Mouse (Mus musculus) heart, embryonic 10.5 days (tissue): ENCODE measurements around the gene Hspbp1. TPM values are rescaled to one million over a fixed set of nuclear protein-coding genes. Genes with fewer than 3 reads are reported as not detected.

Experiments used
- DNase-seq: peaks from one replicate; pipeline ENCODE4 v3.0.0-alpha.2; 2017; ENCODE audit warnings: low spot score
- H3K27ac ChIP-seq: fragments of 300-500 bp; sonication (generic); 2 replicates; pipeline ENCODE4 v1.5.1; 2016; ENCODE audit warnings: mild to moderate bottlenecking
- H3K27me3 ChIP-seq: fragments of 300-500 bp; sonication (generic); 2 replicates; pipeline ENCODE4 v1.6.1; 2016; ENCODE audit warnings: mild to moderate bottlenecking; ENCODE audit not compliant: poor library complexity, insufficient read depth, severe bottlenecking
- H3K36me3 ChIP-seq: fragments of 300-500 bp; sonication (generic); 2 replicates; pipeline ENCODE4 v1.6.1; 2016; ENCODE audit warnings: mild to moderate bottlenecking, moderate library complexity
- H3K4me1 ChIP-seq: fragments of 300-500 bp; sonication (generic); 2 replicates; pipeline ENCODE4 v1.6.1; 2016; ENCODE audit warnings: mild to moderate bottlenecking
- H3K4me3 ChIP-seq: fragments of 300-500 bp; sonication (generic); 2 replicates; pipeline ENCODE4 v1.5.1; 2016; ENCODE audit warnings: mild to moderate bottlenecking, moderate library complexity
- H3K9me3 ChIP-seq: fragments of 300-500 bp; sonication (generic); 2 replicates; pipeline ENCODE4 v1.6.1; 2016; ENCODE audit warnings: mild to moderate bottlenecking, moderate library complexity
- WGBS: fragments of 180-500 bp; shearing (Covaris S2); methylation state at CpG from one replicate; pipeline ENCODE4 v1.1.7; 2016; 5-methylcytosine and 5-hydroxymethylcytosine counted together
- polyA plus RNA-seq: library from polyadenylated mRNA; unstranded; fragments of >200 nt; fragmentation: Nextera tagmentation; extraction: Ambion mirVana; gene quantifications from 2 replicates; pipeline ENCODE4 v1.2.1, GENCODE M21; 2016

Gene Hspbp1
- polyA plus RNA-seq, 1 experiment from 2014 or later, result 118 TPM

DNA sequence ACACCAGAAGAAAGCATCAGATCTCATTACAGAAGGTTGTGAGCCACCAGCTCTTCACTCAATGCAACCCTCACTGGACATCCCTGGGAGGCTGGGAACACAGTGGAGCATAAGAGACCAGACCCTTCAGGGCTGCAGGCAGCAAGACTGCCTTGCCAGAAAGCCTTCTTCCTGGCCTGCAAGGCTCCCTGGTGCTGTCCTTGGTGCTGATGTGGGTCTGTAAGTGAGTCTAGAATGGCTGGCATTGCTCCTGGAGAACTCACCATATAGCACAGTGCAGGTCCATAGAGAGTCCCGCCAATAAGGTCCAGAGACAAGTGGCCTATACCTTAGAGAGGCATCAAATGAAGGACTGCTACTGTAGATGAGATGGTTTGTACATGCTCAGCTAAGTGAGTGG, 64.9 kb downstream of the Hspbp1 start:
- no peaks in the 10 kb centered on the region for H3K36me3 ChIP-seq
- WGBS, result 35% methylated on average over 1 of the region's 1 CpGs
- H3K9me3 ChIP-seq, result no peaks in the 10 kb centered on the region
- DNase-seq, result no peak
- H3K4me1 ChIP-seq, result no peaks in the 10 kb centered on the region
- no peaks in the 10 kb centered on the region for H3K27me3 ChIP-seq
- no peak overlapping the region for H3K27ac ChIP-seq
- H3K4me3 ChIP-seq, result no peak overlapping the region

DNA sequence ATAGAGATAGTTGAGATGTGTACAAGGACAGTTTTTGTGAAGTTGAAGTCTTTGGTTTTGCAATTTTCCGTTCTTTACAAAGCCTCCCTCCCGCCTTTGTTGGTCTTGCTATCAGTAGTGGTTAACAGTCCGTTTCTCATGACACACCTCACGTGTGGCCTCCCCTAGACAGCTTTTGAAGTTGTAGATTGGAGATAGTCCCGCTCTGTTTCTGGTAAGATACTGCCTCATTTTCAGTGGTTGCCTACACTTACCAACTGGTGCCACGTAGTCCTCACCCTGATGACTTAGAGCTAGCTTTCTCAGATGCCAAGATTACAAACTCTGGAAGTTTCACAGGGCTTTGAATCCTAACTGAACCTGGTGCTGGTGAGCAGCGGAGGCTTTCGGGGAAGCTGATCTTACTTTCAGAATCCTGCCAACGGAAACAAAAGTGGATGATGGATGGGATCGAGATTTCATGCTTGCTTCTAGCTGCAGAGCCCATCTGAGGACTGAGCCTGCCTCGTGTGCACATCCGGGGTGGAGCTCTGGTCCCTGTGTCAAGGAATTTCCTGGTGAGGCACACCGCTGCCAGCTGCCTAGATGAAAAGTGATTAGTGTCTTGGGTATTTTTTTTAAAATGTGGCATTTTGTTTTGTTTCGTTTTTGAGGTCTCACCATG, 71.0 kb downstream of the Hspbp1 start:
- Histone ChIP-seq H3K27ac (no peak overlapping the region), H3K9me3 (no peaks in the 10 kb centered on the region), H3K4me1 (no peaks in the 10 kb centered on the region), H3K36me3 (no peaks in the 10 kb centered on the region), H3K27me3 (no peaks in the 10 kb centered on the region), H3K4me3 (no peak overlapping the region)
- DNase-seq, result no peak
- WGBS, result 66% methylated on average over 14 of the region's 14 CpGs

DNA sequence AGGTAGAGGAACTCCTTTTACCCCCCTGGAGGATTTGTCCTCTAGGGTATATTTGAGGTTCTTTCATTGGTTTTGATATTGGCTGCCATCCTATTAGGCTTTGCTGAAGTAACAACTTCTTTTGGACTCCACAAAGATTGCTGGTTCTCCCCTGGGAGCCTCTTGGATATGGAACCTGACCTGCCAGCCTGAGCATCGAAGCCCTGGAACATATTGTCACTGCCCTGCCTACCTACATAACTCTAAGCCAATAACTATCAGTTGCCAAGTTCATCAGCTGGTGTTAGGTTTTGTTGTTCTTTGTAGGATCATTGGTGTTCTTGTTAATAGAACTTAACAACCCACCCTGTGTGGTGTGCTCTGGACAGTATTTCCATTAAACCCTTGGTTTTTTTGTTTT, 71.9 kb downstream of the Hspbp1 start:
- WGBS, result 71% methylated on average over 1 of the region's 1 CpGs
- no peak overlapping the region for H3K27ac ChIP-seq
- no peaks in the 10 kb centered on the region for H3K27me3 ChIP-seq
- H3K36me3 ChIP-seq, result no peaks in the 10 kb centered on the region
- H3K4me3 ChIP-seq, result no peak overlapping the region
- no peaks in the 10 kb centered on the region for H3K4me1 ChIP-seq
- no peaks in the 10 kb centered on the region for H3K9me3 ChIP-seq
- peak; percentile 47 for DNase-seq

DNA sequence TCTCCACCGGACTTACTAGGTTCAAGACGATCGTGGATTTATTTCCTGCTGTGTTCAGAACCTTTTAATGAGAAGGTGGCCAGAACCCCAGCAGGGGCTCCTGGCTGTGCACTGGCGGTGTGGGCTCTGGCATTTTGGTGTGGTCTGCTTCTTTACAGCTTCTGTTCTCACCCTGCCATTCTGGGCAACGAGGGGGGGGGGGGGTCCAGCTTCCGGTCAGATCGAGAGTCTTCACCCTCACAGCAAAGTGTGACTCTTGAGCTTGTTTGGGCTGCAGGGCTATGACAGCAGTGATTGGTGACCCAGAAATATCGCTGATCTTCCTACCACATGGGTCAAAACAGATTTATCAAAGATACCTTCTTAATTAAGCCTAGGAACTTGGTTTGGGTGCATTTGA, 72.5 kb downstream of the Hspbp1 start:
- no peak overlapping the region for H3K4me3 ChIP-seq
- DNase-seq, result peak; percentile 68
- H3K9me3 ChIP-seq, result no peaks in the 10 kb centered on the region
- 57% methylated on average over 8 of the region's 8 CpGs for WGBS
- no peaks in the 10 kb centered on the region for H3K36me3 ChIP-seq
- H3K27me3 ChIP-seq, result no peaks in the 10 kb centered on the region
- H3K4me1 ChIP-seq, result no peaks in the 10 kb centered on the region
- H3K27ac ChIP-seq, result no peak overlapping the region

DNA sequence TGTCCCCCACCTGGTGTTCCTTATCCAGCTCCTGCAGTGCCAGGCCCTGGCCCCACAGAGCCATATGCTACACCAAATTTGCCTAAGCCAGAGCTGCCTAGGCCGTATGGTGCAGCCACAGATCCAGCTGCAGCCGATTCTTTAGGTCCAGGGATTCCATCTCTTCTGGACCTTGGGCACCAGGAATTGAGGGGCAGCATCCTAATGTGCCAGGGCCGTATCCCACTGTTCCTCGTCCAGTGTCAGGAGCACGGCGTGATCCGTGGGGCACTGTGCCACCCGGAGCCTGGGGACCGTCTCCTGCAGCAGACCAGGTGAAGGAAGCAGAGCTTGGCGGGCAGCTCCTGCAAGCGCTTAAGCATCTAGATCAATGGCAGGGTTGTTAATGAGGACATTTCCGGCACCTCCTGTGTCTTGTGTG, 72.9 kb downstream of the Hspbp1 start:
- H3K27me3 ChIP-seq, result no peaks in the 10 kb centered on the region

DNA sequence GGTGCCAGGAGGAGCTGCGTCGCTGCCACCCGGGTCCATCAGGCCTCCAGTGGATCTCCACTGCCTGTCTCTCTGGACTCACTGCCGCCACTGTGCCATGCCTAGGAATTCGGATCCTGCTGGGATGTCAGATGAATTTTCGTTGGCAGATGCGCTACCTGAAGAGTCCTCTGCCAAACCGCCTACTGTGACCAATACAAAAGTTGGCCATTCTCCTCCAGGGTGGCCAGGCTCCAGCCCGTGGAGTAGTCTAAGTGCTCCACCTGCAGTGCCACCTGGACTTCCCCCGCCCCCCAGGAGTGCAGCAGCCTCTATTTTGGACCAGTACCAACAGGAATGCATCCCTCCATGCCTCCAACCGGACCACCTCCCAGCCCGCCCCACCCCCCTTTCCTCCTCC, 73.4 kb downstream of the Hspbp1 start:
- H3K9me3 ChIP-seq, result no peaks in the 10 kb centered on the region
- no peak overlapping the region for H3K4me3 ChIP-seq
- 73% methylated on average over 12 of the region's 12 CpGs for WGBS
- peak; percentile 48 for DNase-seq
- H3K36me3 ChIP-seq, result no peaks in the 10 kb centered on the region
- no peak overlapping the region for H3K27ac ChIP-seq
- no peaks in the 10 kb centered on the region for H3K4me1 ChIP-seq
- no peaks in the 10 kb centered on the region for H3K27me3 ChIP-seq

More for the DNA sequence above, 72.9 kb downstream of the Hspbp1 start:
- no peak overlapping the region for H3K4me3 ChIP-seq
- DNase-seq, result no peak
- no peaks in the 10 kb centered on the region for H3K36me3 ChIP-seq
- no peak overlapping the region for H3K27ac ChIP-seq
- H3K9me3 ChIP-seq, result no peaks in the 10 kb centered on the region
- H3K4me1 ChIP-seq, result no peaks in the 10 kb centered on the region
- WGBS, result 65% methylated on average over 12 of the region's 12 CpGs

Other genes starting within 250 kb of the Hspbp1 start
- 32.9 and 37.0 TPM in 2 replicates for gene Rdh13, start 239.4 kb downstream of the Hspbp1 start, polyA plus RNA-seq
- gene Eps8l1, start 224.4 kb downstream of the Hspbp1 start, polyA plus RNA-seq, result 1.7 and 4.6 TPM in 2 replicates
- gene Ppp1r12c, start 183.4 kb downstream of the Hspbp1 start, polyA plus RNA-seq, result 30.9 and 46.0 TPM in 2 replicates
- 97.0 and 167 TPM in 2 replicates for gene Tnnt1, start 168.7 kb downstream of the Hspbp1 start, polyA plus RNA-seq
- 960 and 1,463 TPM in 2 replicates for gene Tnni3, start 160.8 kb downstream of the Hspbp1 start, polyA plus RNA-seq
- gene Dnaaf3, start 152.6 kb downstream of the Hspbp1 start, polyA plus RNA-seq, result 0.63 and 0.65 TPM in 2 replicates
- 1.0 and 2.8 TPM in 2 replicates for gene Syt5, start 137.5 kb downstream of the Hspbp1 start, polyA plus RNA-seq
- gene Ptprh, start 81.0 kb downstream of the Hspbp1 start, polyA plus RNA-seq, result not detected in 2 replicates
- 2.8 and 4.4 TPM in 2 replicates for gene Tmem86b, start 53.6 kb downstream of the Hspbp1 start, polyA plus RNA-seq
- 8.7 and 16.0 TPM in 2 replicates for gene Ppp6r1, start 26.0 kb downstream of the Hspbp1 start, polyA plus RNA-seq
- 0.89 and 1.0 TPM in 2 replicates for gene Brsk1, start 5.5 kb upstream of the Hspbp1 start, polyA plus RNA-seq
- gene Tmem150b, start 40.2 kb upstream of the Hspbp1 start, polyA plus RNA-seq, result not detected in 2 replicates
- 76.1 and 77.6 TPM in 2 replicates for gene Kmt5c, start 55.0 kb upstream of the Hspbp1 start, polyA plus RNA-seq
- 37.6 and 42.2 TPM in 2 replicates for gene Cox6b2, start 68.0 kb upstream of the Hspbp1 start, polyA plus RNA-seq
- gene Fam71e2, start 86.2 kb upstream of the Hspbp1 start, polyA plus RNA-seq, result not detected in 2 replicates
- 0.15 and 0.20 TPM in 2 replicates for gene Il11, start 97.8 kb upstream of the Hspbp1 start, polyA plus RNA-seq
- 0.34 TPM in 1 of 2 replicates, not detected in the other for gene Tmem190, start 97.9 kb upstream of the Hspbp1 start, polyA plus RNA-seq
- gene Tmem238, start 104.6 kb upstream of the Hspbp1 start, polyA plus RNA-seq, result 4.7 and 6.3 TPM in 2 replicates
- 314 and 329 TPM in 2 replicates for gene Rpl28, start 107.8 kb upstream of the Hspbp1 start, polyA plus RNA-seq
- gene Ube2s, start 127.5 kb upstream of the Hspbp1 start, polyA plus RNA-seq, result 337 and 447 TPM in 2 replicates
- 0.14 TPM in 1 of 2 replicates, not detected in the other for gene Shisa7, start 159.6 kb upstream of the Hspbp1 start, polyA plus RNA-seq
- 3.9 TPM in 2 replicates for gene Isoc2b, start 185.2 kb upstream of the Hspbp1 start, polyA plus RNA-seq
- 1.3 TPM in 2 replicates for gene Isoc2a, start 192.1 kb upstream of the Hspbp1 start, polyA plus RNA-seq
- 0.18 and 0.36 TPM in 2 replicates for gene Gm36210, start 221.4 kb upstream of the Hspbp1 start, polyA plus RNA-seq
- gene Zfp628, start 230.1 kb upstream of the Hspbp1 start, polyA plus RNA-seq, result 2.9 and 3.5 TPM in 2 replicates
- 4.3 and 5.5 TPM in 2 replicates for gene Nat14, start 237.0 kb upstream of the Hspbp1 start, polyA plus RNA-seq
- gene Ssc5d, start 240.7 kb upstream of the Hspbp1 start, polyA plus RNA-seq, result 1.2 and 1.6 TPM in 2 replicates